18 mouse cellular contexts compared by ENCODE assay signal in genomic region chr4:11893560-11894205, GRCm38 (mm10).
DNase-seq lines count a peak whose midpoint lies in the region; ATAC-seq and TF ChIP-seq lines count a peak whose summit lies in the region.
"Had no signal": no experiment of that assay in that cellular context is flagged by ENCODE, and none has a peak within 500 bp of the region (broad histone marks: within the 10 kb centered on the region; RNA-seq: fewer than 3 reads in every experiment).

No protein-coding gene starts in this region.

- H3K36me3 ChIP-seq in hindbrain, embryonic 14.5 days (replicated peaks; ENCODE audit: control insufficient read depth, insufficient read depth) = no peaks in the 10 kb centered on the region
- no peaks in the 10 kb centered on the region for H3K36me3 ChIP-seq in hindbrain, embryonic 12.5 days
- H3K36me3 ChIP-seq in stomach, embryonic 15.5 days = no peaks in the 10 kb centered on the region
- no peaks in the 10 kb centered on the region for H3K36me3 ChIP-seq in stomach, postnatal 0 days (ENCODE audit: control insufficient read depth, insufficient read depth, low read length)
- no peaks in the 10 kb centered on the region for H3K36me3 ChIP-seq in liver, embryonic 14.5 days (replicated peaks; ENCODE audit: control insufficient read depth, insufficient read depth, low read depth)
- no peaks in the 10 kb centered on the region for H3K36me3 ChIP-seq in forebrain, embryonic 12.5 days (replicated peaks)
- H3K36me3 ChIP-seq: limb, embryonic 10.5 days had no signal

- no peak for TF ChIP-seq EP300 in stomach, postnatal 0 days (optimal IDR thresholded peaks at IDR 0.05)
- TF ChIP-seq EP300 in liver, embryonic 14.5 days (IDR thresholded peaks at IDR 0.05; ENCODE audit: low read depth) = no peak

- no peaks in the 10 kb centered on the region for H3K9me3 ChIP-seq in hindbrain, embryonic 14.5 days (ENCODE audit: control insufficient read depth, low read length)
- no peaks in the 10 kb centered on the region for H3K9me3 ChIP-seq in hindbrain, embryonic 12.5 days (replicated peaks)
- H3K9me3 ChIP-seq in stomach, embryonic 15.5 days = no peaks in the 10 kb centered on the region
- H3K9me3 ChIP-seq in stomach, postnatal 0 days (ENCODE audit: control insufficient read depth, low read length) = no peaks in the 10 kb centered on the region
- no peaks in the 10 kb centered on the region for H3K9me3 ChIP-seq in liver, embryonic 14.5 days (ENCODE audit: control insufficient read depth, low read length)
- H3K9me3 ChIP-seq in forebrain, embryonic 12.5 days = no peaks in the 10 kb centered on the region
- H3K9me3 ChIP-seq: limb, embryonic 10.5 days; megakaryocyte, embryonic 14.5 days had no signal

- no peak overlapping the region for H3K4me3 ChIP-seq in hindbrain, embryonic 14.5 days (replicated peaks; ENCODE audit: low read length)
- no peak overlapping the region for H3K4me3 ChIP-seq in hindbrain, embryonic 12.5 days
- no peak overlapping the region for H3K4me3 ChIP-seq in stomach, embryonic 15.5 days (replicated peaks)
- no peak overlapping the region for H3K4me3 ChIP-seq in stomach, postnatal 0 days (ENCODE audit: low read depth, low read length)
- H3K4me3 ChIP-seq in liver, embryonic 14.5 days (ENCODE audit: insufficient read depth in 1 of 2, low read depth in 2 of 2, low read length in 2 of 2) = no peak overlapping the region
- no peak overlapping the region for H3K4me3 ChIP-seq in forebrain, embryonic 12.5 days (replicated peaks)
- H3K4me3 ChIP-seq: limb, embryonic 10.5 days; megakaryocyte, embryonic 14.5 days had no signal

- WGBS in hindbrain, embryonic 14.5 days = 59% methylated on average over 9 of the region's 9 CpGs
- 54% methylated on average over 9 of the region's 9 CpGs for WGBS in hindbrain, embryonic 12.5 days
- 78% methylated on average over 9 of the region's 9 CpGs for WGBS in stomach, embryonic 15.5 days
- 77% methylated on average over 9 of the region's 9 CpGs for WGBS in stomach, postnatal 0 days
- 65% methylated on average over 9 of the region's 9 CpGs for WGBS in liver, embryonic 14.5 days (ENCODE audit: insufficient replicate concordance)
- WGBS in forebrain, embryonic 12.5 days = 73% methylated on average over 9 of the region's 9 CpGs

- H3K27me3 ChIP-seq in hindbrain, embryonic 14.5 days (ENCODE audit: control insufficient read depth, insufficient read depth, low read length) = no peaks in the 10 kb centered on the region
- no peaks in the 10 kb centered on the region for H3K27me3 ChIP-seq in hindbrain, embryonic 12.5 days
- H3K27me3 ChIP-seq in stomach, embryonic 15.5 days (replicated peaks) = no peaks in the 10 kb centered on the region
- no peaks in the 10 kb centered on the region for H3K27me3 ChIP-seq in stomach, postnatal 0 days (ENCODE audit: control insufficient read depth, insufficient read depth, low read length)
- no peaks in the 10 kb centered on the region for H3K27me3 ChIP-seq in liver, embryonic 14.5 days (ENCODE audit: control insufficient read depth, insufficient read depth, low read length)
- no peaks in the 10 kb centered on the region for H3K27me3 ChIP-seq in forebrain, embryonic 12.5 days
- H3K27me3 ChIP-seq: Patski had no signal

- no peak overlapping the region for H3K9ac ChIP-seq in hindbrain, embryonic 14.5 days
- H3K9ac ChIP-seq in hindbrain, embryonic 12.5 days = no peak overlapping the region
- no peak overlapping the region for H3K9ac ChIP-seq in stomach, embryonic 15.5 days
- no peak overlapping the region for H3K9ac ChIP-seq in stomach, postnatal 0 days (ENCODE audit: low read length)
- no peak overlapping the region for H3K9ac ChIP-seq in liver, embryonic 14.5 days (replicated peaks)
- no peak overlapping the region for H3K9ac ChIP-seq in forebrain, embryonic 12.5 days
- H3K9ac ChIP-seq: lung, embryonic 14.5 days had no signal

- no peak overlapping the region for H3K27ac ChIP-seq in hindbrain, embryonic 14.5 days
- no peak overlapping the region for H3K27ac ChIP-seq in hindbrain, embryonic 12.5 days
- H3K27ac ChIP-seq in stomach, embryonic 15.5 days = no peak overlapping the region
- no peak overlapping the region for H3K27ac ChIP-seq in stomach, postnatal 0 days (replicated peaks)
- no peak overlapping the region for H3K27ac ChIP-seq in liver, embryonic 14.5 days
- no peak overlapping the region for H3K27ac ChIP-seq in forebrain, embryonic 12.5 days
- H3K27ac ChIP-seq: limb, embryonic 10.5 days had no signal

- peak; percentile 27; the same call in 1 of the 2 replicates for ATAC-seq in hindbrain, embryonic 14.5 days (ENCODE audit: low FRiP score)
- no peak for ATAC-seq in hindbrain, embryonic 12.5 days (ENCODE audit: low FRiP score)
- ATAC-seq in stomach, embryonic 15.5 days (ENCODE audit: insufficient read depth, low FRiP score, low read depth) = peak; percentile 14; the same call in 1 of the 2 replicates
- no peak for ATAC-seq in stomach, postnatal 0 days (ENCODE audit: low FRiP score, low TSS enrichment)
- peak; percentile 53 for ATAC-seq in liver, embryonic 14.5 days (ENCODE audit: insufficient read depth)
- ATAC-seq in forebrain, embryonic 12.5 days (ENCODE audit: low FRiP score) = no peak
- ATAC-seq: Patski had no signal

- TF ChIP-seq CTCF in stomach, postnatal 0 days (IDR thresholded peaks at IDR 0.05; ENCODE audit: low read depth) = no peak
- no peak for TF ChIP-seq CTCF in liver, embryonic 14.5 days (IDR thresholded peaks at IDR 0.05; ENCODE audit: low read depth)

- no peak for DNase-seq in hindbrain, embryonic 14.5 days (ENCODE audit: low spot score)
- no peak for DNase-seq in stomach, postnatal 0 days (ENCODE audit: low spot score)
- DNase-seq in liver, embryonic 14.5 days (ENCODE audit: low read depth in 3 of 3, low spot score in 3 of 3) = peak in 1 of 3 experiments; percentile 7
- DNase-seq in frontal cortex, postnatal 10 days (ENCODE audit: low spot score in 2 of 2) = no peak
- no peak for DNase-seq in thymus, postnatal 4 days
- DNase-seq: B cell, adult 2 months; cerebellum, postnatal 14 days; gastrocnemius, postnatal 14 days; kidney, adult 8-10 months; lung, embryonic 14.5 days; right cerebral cortex, adult 18-20 months; spleen, adult 18-20 months had no signal

- H3K4me1 ChIP-seq in hindbrain, embryonic 14.5 days (replicated peaks; ENCODE audit: control insufficient read depth, insufficient read depth, low read length) = no peaks in the 10 kb centered on the region
- no peaks in the 10 kb centered on the region for H3K4me1 ChIP-seq in hindbrain, embryonic 12.5 days
- no peaks in the 10 kb centered on the region for H3K4me1 ChIP-seq in stomach, embryonic 15.5 days
- peaks cover 3% of the 10 kb centered on the region; the same call in 1 of the 2 replicates for H3K4me1 ChIP-seq in stomach, postnatal 0 days (replicated peaks; ENCODE audit: control insufficient read depth, insufficient read depth)
- 0 out of 4 replicates have a peak, but pooled peaks cover 0 to 4% of the 10 kb centered on the region in 2 experiments for H3K4me1 ChIP-seq in liver, embryonic 14.5 days (replicated peaks; ENCODE audit: control insufficient read depth in 2 of 2, insufficient read depth in 2 of 2, low read length in 1 of 2)
- no peaks in the 10 kb centered on the region for H3K4me1 ChIP-seq in forebrain, embryonic 12.5 days

- H3K4me2 ChIP-seq in hindbrain, embryonic 14.5 days (replicated peaks) = no peak overlapping the region
- no peak overlapping the region for H3K4me2 ChIP-seq in hindbrain, embryonic 12.5 days (replicated peaks)
- H3K4me2 ChIP-seq in stomach, embryonic 15.5 days = no peak overlapping the region
- no peak overlapping the region for H3K4me2 ChIP-seq in stomach, postnatal 0 days (replicated peaks; ENCODE audit: low read depth)
- no peak overlapping the region for H3K4me2 ChIP-seq in liver, embryonic 14.5 days (ENCODE audit: low read depth)
- H3K4me2 ChIP-seq in forebrain, embryonic 12.5 days = no peak overlapping the region
- H3K4me2 ChIP-seq: lung, embryonic 14.5 days had no signal

Comparison
In these comparisons a context has a peak if more than half of its experiments do, and no peak if none do; other contexts are left out.
1. ATAC-seq: peak in hindbrain, embryonic 14.5 days (single experiment), stomach, embryonic 15.5 days (single experiment) and liver, embryonic 14.5 days (single experiment); none in hindbrain, embryonic 12.5 days (single experiment), stomach, postnatal 0 days (single experiment) and forebrain, embryonic 12.5 days (single experiment).